Mouse (Mus musculus): ENCODE measurements around the gene Dirc2. TPM values are rescaled to one million over a fixed set of nuclear protein-coding genes. Genes with fewer than 3 reads are reported as not detected.
A peak's percentile ranks its signal among the peaks of the same experiment; 100 is the strongest.

The Dirc2 gene
- polyA plus RNA-seq, 1 experiment from 2014 or later = 40.1 TPM

GRCm38 (mm10) chr16:35769878-35770657, 912 bp upstream of the Dirc2 start, which contains the start of gene Hspbap1:
Gene Hspbap1 (plus strand): TSS chr16:35770375.
- WGBS = under 1% methylated on average over 51 of the region's 51 CpGs
- Histone ChIP-seq H3K4me1 (peaks cover 42% of the 10 kb centered on the region), H3K9me3 (no peaks in the 10 kb centered on the region), H3K27me3 (no peaks in the 10 kb centered on the region), H3K4me2 (replicated peaks) (peak within 1 kb of the TSS; percentile 85), H3K36me3 (no peaks in the 10 kb centered on the region), H3K27ac (replicated peaks) (peak within 1 kb of the TSS; percentile 94), H3K9ac (replicated peaks) (peak within 1 kb of the TSS; percentile 95), H3K4me3 (peak within 1 kb of the TSS; percentile 79)
- ATAC-seq (replicated peaks) = peak; percentile 84

GRCm38 (mm10) chr16:35768469-35768784, 729 bp downstream of the Dirc2 start:
- Histone ChIP-seq H3K4me2 (replicated peaks) (peak overlapping the region; percentile 85), H3K4me3 (peak overlapping the region; percentile 79), H3K4me1 (peaks cover 42% of the 10 kb centered on the region), H3K9me3 (no peaks in the 10 kb centered on the region), H3K27ac (replicated peaks) (peak overlapping the region; percentile 94), H3K36me3 (no peaks in the 10 kb centered on the region), H3K9ac (replicated peaks) (peak overlapping the region; percentile 95), H3K27me3 (no peaks in the 10 kb centered on the region)
- WGBS = 21% methylated on average over 6 of the region's 6 CpGs
- no peak for ATAC-seq (replicated peaks)

DNA sequence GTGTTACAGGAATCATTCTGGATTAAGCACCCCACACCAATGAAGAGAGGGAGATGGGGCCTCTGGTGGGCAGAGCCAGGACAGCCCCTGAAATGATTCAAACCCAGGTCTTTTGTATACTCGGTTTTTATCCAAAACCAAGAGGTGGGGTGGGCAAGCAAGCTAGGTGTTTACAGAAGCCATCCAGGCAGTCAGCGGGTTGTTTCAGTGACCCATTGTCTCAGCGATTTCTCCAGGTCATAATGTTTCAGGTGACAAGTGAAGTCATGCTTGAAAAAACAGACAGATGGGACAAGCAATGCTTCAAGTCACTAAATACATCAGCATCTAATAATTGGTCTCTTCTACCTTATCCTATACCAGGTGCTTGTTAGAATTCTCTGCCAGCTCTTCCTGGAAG, 2.8 kb downstream of the Dirc2 start:
- Histone ChIP-seq H3K27me3 (no peaks in the 10 kb centered on the region), H3K4me3 (no peak overlapping the region), H3K36me3 (no peaks in the 10 kb centered on the region), H3K27ac (replicated peaks) (no peak overlapping the region), H3K9me3 (no peaks in the 10 kb centered on the region), H3K9ac (replicated peaks) (no peak overlapping the region), H3K4me2 (replicated peaks) (no peak overlapping the region), H3K4me1 (peaks cover 31% of the 10 kb centered on the region)
- no peak for ATAC-seq (replicated peaks)
- WGBS = 84% methylated on average over 3 of the region's 3 CpGs

DNA sequence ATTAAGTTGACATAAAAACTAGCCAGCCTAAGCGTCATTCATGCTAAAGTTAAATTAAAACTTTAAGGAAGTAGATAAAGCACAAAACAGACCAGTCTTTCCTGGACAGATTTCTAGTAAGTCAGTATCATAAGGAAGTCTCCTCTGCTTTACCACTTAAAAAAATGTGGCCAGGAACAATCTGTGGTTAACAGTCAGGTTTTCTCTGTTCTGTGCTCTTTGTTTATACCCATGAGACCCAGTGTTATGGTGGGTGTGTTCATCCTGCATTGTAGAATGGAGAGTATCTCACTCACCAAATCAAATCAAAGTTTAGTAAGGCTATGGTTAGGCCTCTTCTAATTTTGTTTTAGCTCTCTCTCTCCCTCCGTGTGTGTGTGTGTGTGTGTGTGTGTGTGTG, 3.7 kb downstream of the Dirc2 start:
- 75% methylated on average over 2 of the region's 2 CpGs for WGBS
- Histone ChIP-seq H3K27ac (replicated peaks) (no peak overlapping the region), H3K36me3 (no peaks in the 10 kb centered on the region), H3K9me3 (no peaks in the 10 kb centered on the region), H3K9ac (replicated peaks) (no peak overlapping the region), H3K4me1 (peaks cover 23% of the 10 kb centered on the region), H3K27me3 (no peaks in the 10 kb centered on the region), H3K4me3 (no peak overlapping the region), H3K4me2 (replicated peaks) (no peak overlapping the region)
- no peak for ATAC-seq (replicated peaks)

DNA sequence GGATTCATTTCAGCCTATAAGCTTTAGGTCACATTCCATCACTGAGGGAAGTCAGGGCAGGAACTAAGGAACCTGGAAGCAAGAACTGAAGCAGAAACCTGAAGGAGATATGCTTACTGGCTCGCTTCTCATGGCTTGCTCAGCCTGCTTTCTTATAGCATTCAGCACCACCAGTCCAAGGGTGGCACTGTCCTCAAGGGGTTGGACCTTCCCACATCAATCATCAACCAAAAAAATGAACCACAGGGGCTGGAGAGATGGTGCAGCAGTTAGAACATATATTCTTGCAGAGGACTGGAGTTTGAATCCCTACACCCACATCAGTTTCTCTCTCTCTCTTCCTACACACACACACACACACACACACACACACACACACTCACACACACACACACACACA, 4.2 kb downstream of the Dirc2 start:
- 77% methylated on average over 1 of the region's 1 CpGs for WGBS
- no peak overlapping the region for H3K4me2 ChIP-seq (replicated peaks)
- no peaks in the 10 kb centered on the region for H3K27me3 ChIP-seq

DNA sequence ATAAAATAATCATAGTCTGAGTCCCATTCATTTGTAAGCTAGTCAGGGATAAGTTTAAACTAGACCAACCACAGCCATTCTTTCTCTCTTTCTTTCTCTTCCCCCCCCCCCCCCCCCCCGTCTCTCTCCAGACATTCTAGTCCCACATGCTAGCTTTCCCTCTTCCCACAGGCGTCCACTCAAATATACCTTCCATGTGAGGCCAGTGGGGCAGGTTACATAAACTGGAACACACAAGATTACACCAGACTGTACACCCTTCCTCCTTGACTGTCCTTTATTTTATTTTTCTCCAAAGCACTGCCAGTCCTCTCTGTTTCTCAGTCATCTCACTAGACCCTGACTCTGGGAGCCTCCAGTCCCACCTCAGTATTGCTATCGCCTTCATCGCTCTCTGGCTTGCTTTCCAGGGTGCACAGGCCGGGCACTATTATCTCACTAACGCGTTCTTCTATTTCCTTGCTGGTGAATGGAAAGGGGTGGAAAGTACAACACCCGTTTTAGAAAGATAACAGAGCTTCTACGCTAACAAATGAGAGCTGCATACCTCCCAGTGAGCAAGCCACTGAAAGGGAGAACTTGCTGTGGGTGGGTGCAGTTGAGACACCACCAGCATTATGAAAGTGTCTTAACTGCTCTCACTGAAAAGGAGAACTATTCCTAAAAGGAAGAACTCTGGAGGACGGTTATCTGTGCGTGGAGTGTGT, 5.4 kb downstream of the Dirc2 start:
- ATAC-seq (replicated peaks) = no peak
- no peak overlapping the region for H3K4me2 ChIP-seq (replicated peaks)
- no peaks in the 10 kb centered on the region for H3K9me3 ChIP-seq
- H3K36me3 ChIP-seq = no peaks in the 10 kb centered on the region
- no peak overlapping the region for H3K27ac ChIP-seq (replicated peaks)
- H3K9ac ChIP-seq (replicated peaks) = no peak overlapping the region
- H3K4me1 ChIP-seq = peaks cover 15% of the 10 kb centered on the region
- 83% methylated on average over 11 of the region's 11 CpGs for WGBS
- H3K27me3 ChIP-seq = no peaks in the 10 kb centered on the region
- H3K4me3 ChIP-seq = no peak overlapping the region

More for the DNA sequence above, 4.2 kb downstream of the Dirc2 start:
- H3K27ac ChIP-seq (replicated peaks) = no peak overlapping the region
- no peak overlapping the region for H3K4me3 ChIP-seq
- no peaks in the 10 kb centered on the region for H3K9me3 ChIP-seq
- no peak overlapping the region for H3K9ac ChIP-seq (replicated peaks)
- no peak for ATAC-seq (replicated peaks)
- H3K36me3 ChIP-seq = no peaks in the 10 kb centered on the region
- H3K4me1 ChIP-seq = peaks cover 22% of the 10 kb centered on the region

DNA sequence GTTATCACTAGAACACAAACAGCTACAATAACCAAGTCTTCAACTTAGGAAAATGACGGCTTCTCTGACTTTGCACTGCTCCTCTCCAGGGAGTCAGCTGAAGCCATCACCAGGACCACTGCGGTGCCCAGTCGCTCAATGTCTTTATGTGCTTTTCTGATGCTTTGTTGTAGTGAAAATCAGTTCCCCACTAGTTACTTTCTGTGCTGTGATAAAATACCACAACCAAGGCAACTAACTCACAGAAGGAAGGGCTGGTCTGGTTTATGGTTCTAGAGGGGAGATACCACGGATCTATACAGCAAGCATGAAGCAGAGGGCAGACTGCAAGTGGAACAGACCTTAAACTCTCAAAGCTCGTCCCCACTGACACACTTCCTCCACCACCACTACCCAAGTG, 9.8 kb downstream of the Dirc2 start:
- Histone ChIP-seq H3K9me3 (no peaks in the 10 kb centered on the region), H3K4me1 (peaks cover 13% of the 10 kb centered on the region; the same call in 1 of the 2 replicates), H3K27me3 (no peaks in the 10 kb centered on the region), H3K4me3 (no peak overlapping the region), H3K9ac (replicated peaks) (no peak overlapping the region), H3K27ac (replicated peaks) (no peak overlapping the region), H3K36me3 (no peaks in the 10 kb centered on the region), H3K4me2 (replicated peaks) (no peak overlapping the region)
- WGBS = 91% methylated on average over 5 of the region's 5 CpGs
- no peak for ATAC-seq (replicated peaks)

- WGBS = 87% methylated on average over 9 of the region's 9 CpGs
- no peak for ATAC-seq (replicated peaks)
These were observed 12.5 kb downstream of the Dirc2 start for GRCm38 (mm10) chr16:35756697-35757096.

DNA sequence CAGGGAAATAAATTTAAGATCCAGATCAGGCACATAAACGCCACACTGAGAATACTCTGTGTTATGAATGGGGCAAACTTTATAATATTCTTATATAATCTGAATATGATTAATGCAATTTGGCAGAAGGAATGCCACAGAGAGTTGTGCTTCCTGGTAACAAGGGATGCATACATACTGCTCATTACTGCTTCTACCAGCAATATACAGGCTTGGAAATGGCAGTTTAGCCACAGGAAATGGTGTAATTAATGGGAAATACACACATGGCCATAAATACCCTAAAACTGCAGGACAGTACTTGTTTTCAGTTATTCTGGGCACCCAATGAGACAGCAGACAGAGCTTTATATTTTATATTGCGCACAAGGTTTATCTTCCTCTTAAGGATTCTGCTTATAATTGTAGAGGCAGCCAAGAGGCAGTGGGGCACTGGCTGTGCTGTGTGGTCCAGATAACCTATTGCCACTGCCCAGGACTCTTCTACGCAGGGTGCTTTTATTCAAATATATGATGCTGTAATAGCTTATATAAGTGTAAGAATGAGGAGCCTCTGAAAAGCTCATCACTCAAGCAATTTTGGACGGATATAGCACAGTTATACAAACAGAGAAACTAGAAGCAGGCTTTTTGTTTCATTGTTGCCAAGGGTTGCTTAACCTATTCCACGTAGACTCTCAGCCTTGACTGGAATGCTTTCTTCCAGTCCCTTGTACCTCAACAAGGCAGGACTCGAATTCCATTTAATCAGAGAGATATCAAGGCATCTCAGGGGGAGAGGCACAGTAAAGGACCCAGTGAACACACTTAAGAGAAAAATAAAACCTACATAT, 13.4 kb downstream of the Dirc2 start:
- H3K27ac ChIP-seq (replicated peaks) = 0 out of 2 replicates have a peak overlapping the region, but pooled peaks have one; percentile 21
- ATAC-seq (replicated peaks) = no peak
- H3K27me3 ChIP-seq = no peaks in the 10 kb centered on the region
- H3K9ac ChIP-seq (replicated peaks) = no peak overlapping the region
- H3K4me1 ChIP-seq = peaks cover 13% of the 10 kb centered on the region; the same call in 1 of the 2 replicates
- 78% methylated on average over 6 of the region's 6 CpGs for WGBS
- H3K36me3 ChIP-seq = no peaks in the 10 kb centered on the region
- no peak overlapping the region for H3K4me2 ChIP-seq (replicated peaks)
- no peaks in the 10 kb centered on the region for H3K9me3 ChIP-seq
- H3K4me3 ChIP-seq = no peak overlapping the region

More at GRCm38 (mm10) chr16:35756697-35757096, 12.5 kb downstream of the Dirc2 start:
- Histone ChIP-seq H3K36me3 (no peaks in the 10 kb centered on the region), H3K27ac (replicated peaks) (no peak overlapping the region), H3K9ac (replicated peaks) (no peak overlapping the region), H3K4me1 (peaks cover 13% of the 10 kb centered on the region; the same call in 1 of the 2 replicates), H3K4me3 (no peak overlapping the region), H3K27me3 (no peaks in the 10 kb centered on the region), H3K4me2 (replicated peaks) (no peak overlapping the region), H3K9me3 (no peaks in the 10 kb centered on the region)

- H3K4me2 ChIP-seq (replicated peaks) = no peak overlapping the region
- H3K27ac ChIP-seq (replicated peaks) = no peak overlapping the region
- WGBS = 89% methylated on average over 5 of the region's 5 CpGs
- H3K27me3 ChIP-seq = no peaks in the 10 kb centered on the region
- no peak for ATAC-seq (replicated peaks)
- no peaks in the 10 kb centered on the region for H3K36me3 ChIP-seq
- no peak overlapping the region for H3K9ac ChIP-seq (replicated peaks)
- H3K9me3 ChIP-seq = no peaks in the 10 kb centered on the region
- peaks cover 13% of the 10 kb centered on the region; the same call in 1 of the 2 replicates for H3K4me1 ChIP-seq
- no peak overlapping the region for H3K4me3 ChIP-seq
These were observed 15.2 kb downstream of the Dirc2 start for GRCm38 (mm10) chr16:35753926-35754325.

GRCm38 (mm10) chr16:35751841-35752240, 17.3 kb downstream of the Dirc2 start:
- Histone ChIP-seq H3K4me2 (replicated peaks) (no peak overlapping the region), H3K9me3 (no peaks in the 10 kb centered on the region), H3K27me3 (no peaks in the 10 kb centered on the region), H3K27ac (replicated peaks) (no peak overlapping the region), H3K9ac (replicated peaks) (no peak overlapping the region), H3K4me1 (peaks cover 25% of the 10 kb centered on the region), H3K4me3 (no peak overlapping the region), H3K36me3 (no peaks in the 10 kb centered on the region)
- 90% methylated on average over 4 of the region's 4 CpGs for WGBS
- no peak for ATAC-seq (replicated peaks)

- ATAC-seq (replicated peaks) = no peak
- Histone ChIP-seq H3K27me3 (no peaks in the 10 kb centered on the region), H3K4me2 (replicated peaks) (no peak overlapping the region), H3K9me3 (no peaks in the 10 kb centered on the region), H3K27ac (replicated peaks) (no peak overlapping the region), H3K36me3 (no peaks in the 10 kb centered on the region), H3K4me1 (peaks cover 13% of the 10 kb centered on the region), H3K4me3 (no peak overlapping the region), H3K9ac (replicated peaks) (no peak overlapping the region)
- 85% methylated on average over 7 of the region's 7 CpGs for WGBS
These were observed 19.8 kb downstream of the Dirc2 start for GRCm38 (mm10) chr16:35749385-35749784.

Data from forebrain, embryonic 15.5 days (tissue).